Comparison of ENCODE assay signal across 23 mouse cellular contexts in genomic region chr11:116914267-116914885, GRCm38 (mm10). TPM values are rescaled to one million over a fixed set of nuclear protein-coding genes. Genes with fewer than 3 reads are reported as not detected.
DNase-seq lines count a peak whose midpoint lies in the region; ATAC-seq and TF ChIP-seq lines count a peak whose summit lies in the region.
"Had no signal": no experiment of that assay in that cellular context is flagged by ENCODE, and none has a peak within 500 bp of the region (broad histone marks: within the 10 kb centered on the region; RNA-seq: fewer than 3 reads in every experiment).

No protein-coding gene starts in this region.

- peaks cover 43% of the 10 kb centered on the region for H3K4me1 ChIP-seq in neural tube, embryonic 13.5 days (replicated peaks)

- TF ChIP-seq CTCF in gastrocnemius, adult 2 months (IDR thresholded peaks at IDR 0.05): no peak
- no peak for TF ChIP-seq CTCF in left cerebral cortex, adult 2 months (IDR thresholded peaks at IDR 0.05)

- no peaks in the 10 kb centered on the region for H3K36me3 ChIP-seq in neural tube, embryonic 13.5 days
- H3K36me3 ChIP-seq: embryonic facial prominence, embryonic 10.5 days; heart, embryonic 15.5 days had no signal

- intact Hi-C loops in gastrocnemius, adult 2 months (cut with DNase I): no loop called here
- intact Hi-C loops in left cerebral cortex, adult 2 months (cut with DNase I): loop anchor here (10.0 kb wide), 1 partner anchor 260 kb away; no protein-coding TSS in a partner anchor
- intact Hi-C loops in left cerebral cortex, postnatal 10 days (cut with DNase I): loop anchor here (10.0 kb wide), 1 partner anchor 260 kb away; no protein-coding TSS in a partner anchor

- DNase-seq in gastrocnemius, adult 2 months: peak; percentile 8
- no peak for DNase-seq in gastrocnemius, postnatal 4 days (ENCODE audit: low spot score in 2 of 2)
- DNase-seq in left cerebral cortex, adult 2 months (ENCODE audit: extremely low spot score in 1 of 2, low spot score in 2 of 2): no peak
- DNase-seq in left cerebral cortex, postnatal 10 days (ENCODE audit: extremely low spot score in 1 of 2, low spot score in 2 of 2): no peak
- DNase-seq in neural tube, embryonic 10.5 days (ENCODE audit: extremely low spot score, low spot score): no peak
- DNase-seq in urinary bladder, postnatal 36 days (ENCODE audit: low spot score in 2 of 2): no peak
- DNase-seq: adrenal gland, adult 2 months; adrenal gland, postnatal 25 days; cerebellum, adult 2 months; cerebellum, postnatal 10 days; forebrain, postnatal 0 days; gastrocnemius, postnatal 10 days; heart, adult 2 months; heart, postnatal 14 days had no signal

- no peak overlapping the region for H3K4me3 ChIP-seq in gastrocnemius, adult 2 months
- H3K4me3 ChIP-seq in left cerebral cortex, adult 2 months: no peak overlapping the region
- no peak overlapping the region for H3K4me3 ChIP-seq in neural tube, embryonic 13.5 days
- H3K4me3 ChIP-seq: embryonic facial prominence, embryonic 10.5 days; forebrain, embryonic 13.5 days; heart, adult 2 months; heart, embryonic 15.5 days had no signal

- no peak for ATAC-seq in neural tube, embryonic 13.5 days (ENCODE audit: low read depth)
- ATAC-seq: forebrain, embryonic 13.5 days; forebrain, postnatal 0 days; hindbrain, embryonic 16.5 days; Patski had no signal

- no peak overlapping the region for H3K27ac ChIP-seq in gastrocnemius, adult 2 months
- H3K27ac ChIP-seq in left cerebral cortex, adult 2 months: peak overlapping the region; percentile 68
- peak overlapping the region; percentile 68 for H3K27ac ChIP-seq in neural tube, embryonic 13.5 days (replicated peaks)
- H3K27ac ChIP-seq: embryonic facial prominence, embryonic 10.5 days; forebrain, embryonic 13.5 days; heart, adult 2 months; heart, embryonic 15.5 days had no signal

- H3K4me2 ChIP-seq in neural tube, embryonic 13.5 days: no peak overlapping the region
- H3K4me2 ChIP-seq: forebrain, embryonic 13.5 days; heart, embryonic 11.5 days; heart, embryonic 15.5 days had no signal

- H3K9ac ChIP-seq in neural tube, embryonic 13.5 days: peak overlapping the region; percentile 50; the same call in 1 of the 2 replicates
- H3K9ac ChIP-seq: forebrain, postnatal 0 days; heart, embryonic 15.5 days had no signal

- WGBS in neural tube, embryonic 13.5 days: 46% methylated on average over 5 of the region's 5 CpGs

- H3K9me3 ChIP-seq in neural tube, embryonic 13.5 days: no peaks in the 10 kb centered on the region
- H3K9me3 ChIP-seq: embryonic facial prominence, embryonic 10.5 days; forebrain, embryonic 13.5 days; heart, embryonic 15.5 days had no signal

- H3K27me3 ChIP-seq in neural tube, embryonic 13.5 days: peaks cover 31% of the 10 kb centered on the region

RNA-seq across cellular contexts. Expression of gene Mgat5b, which starts 4.3 kb away (rescaled TPM):
- not detected for total RNA-seq in gastrocnemius, adult 2 months (2021)
- total RNA-seq in gastrocnemius, postnatal 4 days (2021): 1 to 10 TPM; 1.3 to 1.4 TPM
- 10 to 100 TPM; 80.0 to 92.0 TPM for total RNA-seq in left cerebral cortex, adult 2 months (2021)
- 10 to 100 TPM; 91.5 to 94.4 TPM for total RNA-seq in left cerebral cortex, postnatal 10 days (2021)
- polyA plus RNA-seq in neural tube, embryonic 13.5 days (2015; fragmentation: Nextera tagmentation; extraction: Ambion mirVana): 28.4 and 28.5 TPM in 2 replicates
- total RNA-seq: hematopoietic stem cell, adult 5-6 weeks had no signal
- polyA plus RNA-seq: C2C12 had no signal

Comparison
In these comparisons a context has a peak if more than half of its experiments do, and no peak if none do; other contexts are left out.
1. RNA of gene Mgat5b, which starts 4.3 kb away (total RNA-seq): 91.5 to 94.4 TPM in left cerebral cortex, postnatal 10 days and 80.0 to 92.0 TPM in left cerebral cortex, adult 2 months; 1.3 to 1.4 TPM in gastrocnemius, postnatal 4 days and not detected in gastrocnemius, adult 2 months; every median in the first group is over 10 times any median in the second.